Mouse (Mus musculus) ES-E14 (cell line): Measurements from ENCODE around the gene Cd3eap. TPM values are rescaled to one million over a fixed set of nuclear protein-coding genes. Genes with fewer than 3 reads are reported as not detected.
A peak's percentile ranks its signal among the peaks of the same experiment; 100 is the strongest.

Source experiments
- DNase-seq: peaks from one replicate; pipeline ENCODE4 v3.0.0-alpha.2; 2013; ENCODE audit warnings: low read depth, low spot score
- H3K27ac ChIP-seq: 2 replicates; pipeline ENCODE4 v1.5.1; 2012; ENCODE audit warnings: low read depth, mild to moderate bottlenecking, low read length, moderate library complexity, mixed read lengths; ENCODE audit not compliant: poor library complexity, insufficient read depth, severe bottlenecking
- H3K36me3 ChIP-seq: 2 replicates; pipeline ENCODE4 v1.6.1; 2012; ENCODE audit warnings: mild to moderate bottlenecking, low read length, moderate library complexity, mixed read lengths; ENCODE audit not compliant: control insufficient read depth, poor library complexity, insufficient read depth, severe bottlenecking
- H3K4me1 ChIP-seq, 2 experiments: fragments of 150-350 bp in 1 of 2; sonication (generic) in 1 of 2; 2 replicates each; pipeline ENCODE4 v1.6.1; 2012; ENCODE audit warnings: low read length in 2 of 2, mild to moderate bottlenecking in 1 of 2, mixed read lengths in 1 of 2; ENCODE audit not compliant: control insufficient read depth in 2 of 2, insufficient read depth in 2 of 2, poor library complexity in 1 of 2
- H3K4me3 ChIP-seq, 2 experiments: fragments of 150-350 bp in 1 of 2; sonication (generic) in 1 of 2; 2 replicates each; pipeline ENCODE4 v1.5.1; 2012; ENCODE audit warnings: low read length in 2 of 2, low read depth in 1 of 2, mild to moderate bottlenecking in 1 of 2, mixed read lengths in 1 of 2; ENCODE audit not compliant: insufficient read depth in 1 of 2, poor library complexity in 1 of 2, severe bottlenecking in 1 of 2
- H3K9ac ChIP-seq: 2 replicates; pipeline ENCODE4 v1.6.1; 2012; ENCODE audit warnings: low read depth, mild to moderate bottlenecking, low read length, mixed read lengths; ENCODE audit not compliant: poor library complexity, insufficient read depth, severe bottlenecking
- H3K9me3 ChIP-seq: fragments of 150-350 bp; sonication (generic); 2 replicates; pipeline ENCODE4 v1.6.1; 2012; ENCODE audit warnings: low read depth, mild to moderate bottlenecking, low read length; ENCODE audit not compliant: control insufficient read depth, insufficient read depth
- CHD2 ChIP-seq: IDR thresholded peaks from 2 replicates; pipeline ENCODE4 v1.6.1; 2014; ENCODE audit warnings: mild to moderate bottlenecking, low read depth, low read length, inconsistent platforms
- HCFC1 ChIP-seq: IDR thresholded peaks from 2 replicates; pipeline ENCODE4 v1.6.1; 2012; ENCODE audit warnings: low read length, inconsistent platforms, borderline replicate concordance; ENCODE audit not compliant: insufficient read depth
- MAFK ChIP-seq: IDR thresholded peaks from 2 replicates; pipeline ENCODE4 v1.6.1; 2014; ENCODE audit warnings: mild to moderate bottlenecking, low read depth, low read length, inconsistent platforms; ENCODE audit not compliant: insufficient read depth
- ZC3H11A ChIP-seq: IDR thresholded peaks from 2 replicates; pipeline ENCODE4 v1.6.1; 2012; ENCODE audit warnings: low read depth, mild to moderate bottlenecking, inconsistent platforms, low read length, borderline replicate concordance
- ZNF384 ChIP-seq: IDR thresholded peaks from 2 replicates; pipeline ENCODE4 v1.6.1; 2012; ENCODE audit warnings: low read depth, low read length, inconsistent platforms
- in situ Hi-C, 2 experiments: fragments of 600-800 bp; cut with MboI; formaldehyde crosslinking; loops; one replicate each; pipeline ENCODE4 v1.15.1; 2025; ENCODE audit warnings: low sequenced_read_pairs in 2 of 2, inconsistent platforms in 1 of 2; ENCODE audit not compliant: unreplicated experiment in 2 of 2
- total RNA-seq: library from RNA; depleted of rRNA; stranded (reverse); fragments of 300-350 nt; gene quantifications from 2 replicates; pipeline ENCODE4 v1.2.3, GENCODE M21; 2012

Gene Cd3eap
- total RNA-seq, 1 experiment: 26.7 TPM

GRCm38 (mm10) chr7:19331910-19332309 is 27.4 kb downstream of the Cd3eap start:
- Histone ChIP-seq H3K9ac (no peak overlapping the region), H3K9me3 (no peaks in the 10 kb centered on the region), H3K4me3 (no peak overlapping the region), H3K36me3 (no peaks in the 10 kb centered on the region), H3K27ac (no peak overlapping the region), H3K4me1 (peaks cover 2 to 12% of the 10 kb centered on the region in 2 experiments; a peak in 1 of 4 replicates)
- in situ Hi-C loops: no loop called here
- TF ChIP-seq CHD2 (no peak), HCFC1 (no peak), ZC3H11A (no peak), ZNF384 (no peak), MAFK (no peak)
- no peak for DNase-seq

DNA sequence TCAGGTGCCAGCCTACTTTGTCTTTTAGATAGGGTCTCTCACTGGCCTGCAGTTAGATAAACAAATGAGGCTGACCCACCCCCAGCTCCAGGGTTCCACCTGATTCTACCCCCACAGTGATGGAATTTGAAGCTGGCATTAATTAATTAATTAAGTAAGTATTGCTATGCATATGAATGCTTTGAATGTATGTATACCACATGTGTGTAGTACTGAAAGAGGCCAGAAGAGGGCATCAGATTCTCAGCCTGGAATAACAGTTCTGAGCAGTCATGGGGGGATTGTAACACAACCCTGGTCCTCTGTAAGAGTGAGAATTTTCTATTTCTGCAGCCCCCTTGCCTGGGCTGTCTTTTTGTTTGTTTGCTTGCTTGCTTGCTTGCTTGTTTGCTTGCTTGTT is 30.9 kb downstream of the Cd3eap start:
- in situ Hi-C loops: no loop called here
- DNase-seq: no peak

DNA sequence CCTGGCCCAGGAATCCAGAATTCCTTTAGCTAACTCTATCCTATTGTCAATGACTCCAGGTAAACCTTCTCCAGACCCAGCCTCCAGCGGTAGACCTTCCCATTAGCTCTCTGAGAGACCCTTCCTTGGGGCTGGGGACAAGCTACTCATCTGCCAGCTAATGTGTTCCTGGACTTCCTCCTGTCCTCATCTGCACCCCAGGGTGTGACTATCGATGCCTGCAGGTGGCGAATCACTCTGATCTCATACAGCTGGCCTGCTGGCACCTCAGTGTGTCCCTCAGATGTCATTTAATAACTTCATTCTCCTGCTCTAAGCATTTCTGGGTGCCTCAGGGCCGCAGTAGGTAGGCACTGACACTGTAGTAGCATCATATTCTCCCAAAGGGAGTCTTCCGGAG is 31.5 kb downstream of the Cd3eap start:
- no peak for DNase-seq
- no peak overlapping the region for H3K4me3 ChIP-seq
- H3K27ac ChIP-seq: no peak overlapping the region
- no peak for TF ChIP-seq CHD2
- no peak for TF ChIP-seq MAFK
- no peak for TF ChIP-seq ZC3H11A
- no peak overlapping the region for H3K9ac ChIP-seq
- in situ Hi-C loops: no loop called here
- no peaks in the 10 kb centered on the region for H3K9me3 ChIP-seq
- no peaks in the 10 kb centered on the region for H3K36me3 ChIP-seq
- H3K4me1 ChIP-seq: peaks cover 2 to 10% of the 10 kb centered on the region in 2 experiments; a peak in 2 of 4 replicates

More for the DNA sequence above, 30.9 kb downstream of the Cd3eap start:
- TF ChIP-seq HCFC1 (no peak), CHD2 (no peak), ZC3H11A (no peak), MAFK (no peak), ZNF384 (no peak)
- Histone ChIP-seq H3K36me3 (no peaks in the 10 kb centered on the region), H3K27ac (no peak overlapping the region), H3K4me1 (peaks cover 2 to 10% of the 10 kb centered on the region in 2 experiments; a peak in 2 of 4 replicates), H3K9ac (no peak overlapping the region), H3K4me3 (no peak overlapping the region), H3K9me3 (no peaks in the 10 kb centered on the region)

DNA sequence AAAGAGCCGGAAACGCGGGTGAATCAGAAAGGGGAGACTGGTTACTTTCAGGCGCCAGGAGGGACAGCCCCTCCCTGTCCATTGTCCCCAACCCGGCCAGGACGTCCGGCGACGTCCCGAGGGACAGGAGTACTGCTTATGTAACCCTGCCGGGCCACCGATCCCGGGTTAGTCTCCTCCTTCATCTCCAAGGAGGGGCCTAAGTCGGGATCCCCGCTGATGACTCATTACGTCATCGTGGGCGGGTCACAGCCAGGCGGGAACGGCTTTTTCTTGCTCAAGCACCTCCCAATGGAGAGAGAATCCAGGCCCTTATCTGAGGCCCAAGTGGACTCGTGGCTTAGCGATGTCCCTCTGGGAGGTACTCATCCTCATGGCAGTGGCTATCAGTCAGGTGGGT is 32.2 kb downstream of the Cd3eap start:
- no peak overlapping the region for H3K27ac ChIP-seq
- in situ Hi-C loops: no loop called here
- H3K4me1 ChIP-seq: peaks cover under 1 to 10% of the 10 kb centered on the region in 2 experiments; a peak in 2 of 4 replicates
- peak overlapping the region; percentile 33 for H3K9ac ChIP-seq
- no peak for TF ChIP-seq HCFC1
- TF ChIP-seq ZC3H11A: no peak
- TF ChIP-seq CHD2: no peak
- TF ChIP-seq MAFK: no peak
- TF ChIP-seq ZNF384: no peak
- H3K9me3 ChIP-seq: no peaks in the 10 kb centered on the region
- H3K4me3 ChIP-seq: peak overlapping the region; percentile 4 to 44; a peak in 3 of 4 replicates
- peak; percentile 78 for DNase-seq
- H3K36me3 ChIP-seq: no peaks in the 10 kb centered on the region

DNA sequence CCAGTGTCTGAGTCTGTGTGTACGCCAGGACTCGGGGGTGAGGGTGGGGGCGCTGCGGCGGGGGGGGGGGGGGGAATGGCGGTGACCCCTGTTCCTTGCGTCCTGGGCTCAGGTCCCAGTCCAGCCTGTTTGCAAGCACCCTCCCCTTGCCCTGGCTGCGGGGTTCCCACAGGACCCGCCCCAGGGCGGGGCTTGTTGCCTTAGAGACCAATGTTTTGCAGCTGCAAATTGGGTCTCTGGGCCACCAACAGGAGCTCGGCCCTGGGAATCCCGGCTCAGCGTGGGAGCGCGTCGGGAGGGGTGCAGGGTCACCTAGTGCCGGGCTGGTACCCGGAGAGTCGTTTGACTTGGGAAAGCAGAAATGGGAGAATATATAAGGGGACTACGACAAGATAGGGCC is 32.9 kb downstream of the Cd3eap start:
- H3K4me1 ChIP-seq: peaks cover 0 to 10% of the 10 kb centered on the region in 2 experiments; a peak in 2 of 4 replicates
- H3K9ac ChIP-seq: no peak overlapping the region
- no peaks in the 10 kb centered on the region for H3K9me3 ChIP-seq
- H3K4me3 ChIP-seq: peak overlapping the region; percentile 4 to 44; a peak in 3 of 4 replicates
- peak; percentile 82 for DNase-seq
- no peak overlapping the region for H3K27ac ChIP-seq
- TF ChIP-seq HCFC1 (no peak), CHD2 (no peak), MAFK (no peak)
- H3K36me3 ChIP-seq: no peaks in the 10 kb centered on the region
- in situ Hi-C loops: no loop called here
